Mouse (Mus musculus) megakaryocyte, embryonic 14.5 days (primary cell): ENCODE results near the gene Gfra1. TPM values are rescaled to one million over a fixed set of nuclear protein-coding genes. Genes with fewer than 3 reads are reported as not detected.

Experiments
- H3K27me3 ChIP-seq: replicated peaks from 2 replicates; pipeline ENCODE3; 2012; ENCODE audit warnings: inconsistent platforms
- H3K36me3 ChIP-seq: replicated peaks from 2 replicates; pipeline ENCODE3; 2012; ENCODE audit warnings: low read length, inconsistent platforms, mixed read lengths
- H3K4me1 ChIP-seq: 2 replicates; pipeline ENCODE4 v1.6.1; 2012; ENCODE audit warnings: inconsistent platforms
- H3K4me3 ChIP-seq: replicated peaks from 2 replicates; pipeline ENCODE3; 2012; ENCODE audit warnings: moderate library complexity, mild to moderate bottlenecking, inconsistent platforms
- H3K9me3 ChIP-seq: 2 replicates; pipeline ENCODE4 v1.6.1; 2012; ENCODE audit warnings: inconsistent platforms
- FLI1 ChIP-seq: IDR thresholded peaks from 2 replicates; pipeline ENCODE4 v1.6.1; 2012; ENCODE audit warnings: low read length, inconsistent platforms, mixed read lengths
- GATA1 ChIP-seq: IDR thresholded peaks from 3 replicates; pipeline ENCODE4 v1.6.1; 2012; ENCODE audit warnings: mixed read lengths, low read length, inconsistent platforms, borderline replicate concordance
- polyA plus RNA-seq: library from polyadenylated mRNA; stranded (reverse); fragments of >175 nt; gene quantifications from 2 replicates; pipeline ENCODE4 v1.2.3, GENCODE M21; 2012; ENCODE audit warnings: low replicate concordance; ENCODE audit not compliant: insufficient read depth

Gfra1 gene
- polyA plus RNA-seq, 1 experiment = not detected

DNA sequence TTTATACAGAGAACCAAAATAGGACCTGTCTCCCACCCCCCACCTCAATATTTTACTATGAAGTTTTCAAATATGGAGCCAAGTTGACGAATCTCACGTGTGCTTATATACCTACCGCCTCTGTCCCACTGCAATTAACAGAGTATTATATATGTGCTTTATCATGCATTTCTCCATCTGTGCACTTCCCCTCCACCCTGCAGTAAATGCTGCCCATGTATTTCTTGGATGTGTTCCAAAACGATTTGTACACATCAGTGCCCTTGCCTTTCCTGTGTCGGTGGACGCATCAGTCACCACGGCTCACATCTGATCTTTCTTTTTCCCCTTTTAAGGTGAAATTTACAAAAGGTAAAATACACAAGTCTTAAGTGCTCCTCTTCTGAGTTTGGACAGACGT, 77.7 kb downstream of the Gfra1 start:
- Histone ChIP-seq H3K36me3 (no peaks in the 10 kb centered on the region), H3K9me3 (no peaks in the 10 kb centered on the region), H3K4me1 (no peaks in the 10 kb centered on the region), H3K27me3 (peaks cover 4% of the 10 kb centered on the region), H3K4me3 (no peak overlapping the region)
- TF ChIP-seq FLI1 (no peak), GATA1 (no peak)

DNA sequence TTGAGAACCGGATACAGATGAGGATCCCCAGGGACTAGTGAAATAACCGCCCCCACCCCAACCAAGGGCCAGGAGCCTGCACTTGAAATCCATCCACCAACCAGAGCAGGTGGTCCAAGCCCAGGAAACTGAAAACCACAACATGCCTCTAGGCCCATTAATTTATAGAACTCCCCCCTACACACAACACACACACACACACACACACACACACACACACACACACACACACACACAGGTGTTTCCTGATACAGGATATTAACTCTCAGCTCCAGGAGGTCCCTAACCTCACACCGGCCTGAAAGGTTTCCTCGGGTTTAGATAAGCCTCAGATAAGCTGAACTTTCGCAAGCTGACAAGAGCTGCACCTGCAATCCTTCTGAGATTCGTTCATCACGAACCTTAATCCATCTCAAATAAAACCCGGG, 79.0 kb downstream of the Gfra1 start:
- H3K4me3 ChIP-seq = no peak overlapping the region
- TF ChIP-seq FLI1 = no peak
- no peak for TF ChIP-seq GATA1
- H3K9me3 ChIP-seq = no peaks in the 10 kb centered on the region
- no peaks in the 10 kb centered on the region for H3K4me1 ChIP-seq
- no peaks in the 10 kb centered on the region for H3K36me3 ChIP-seq
- H3K27me3 ChIP-seq = peaks cover 4% of the 10 kb centered on the region

DNA sequence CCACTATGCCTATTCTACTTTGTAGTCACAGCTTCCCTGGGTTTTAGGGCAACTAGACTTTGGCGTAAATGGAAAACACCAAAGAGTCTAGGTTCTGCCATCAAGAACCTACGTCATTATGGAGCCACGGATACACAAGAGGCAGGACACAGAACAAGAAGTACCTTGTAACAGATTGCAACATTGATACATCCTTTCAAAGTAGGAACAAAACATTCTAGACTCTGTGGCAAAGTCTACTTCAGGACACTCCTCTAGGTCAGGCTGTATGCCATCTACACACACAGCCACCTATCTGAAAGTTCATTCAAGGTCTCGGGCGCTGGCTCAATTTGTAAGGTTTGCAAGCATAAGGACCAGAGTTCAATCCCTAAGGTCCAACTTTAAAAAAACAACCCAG, 81.1 kb downstream of the Gfra1 start:
- Histone ChIP-seq H3K36me3 (no peaks in the 10 kb centered on the region), H3K4me3 (no peak overlapping the region), H3K9me3 (no peaks in the 10 kb centered on the region), H3K27me3 (peaks cover 4% of the 10 kb centered on the region), H3K4me1 (no peaks in the 10 kb centered on the region)
- TF ChIP-seq GATA1 (no peak), FLI1 (no peak)

DNA sequence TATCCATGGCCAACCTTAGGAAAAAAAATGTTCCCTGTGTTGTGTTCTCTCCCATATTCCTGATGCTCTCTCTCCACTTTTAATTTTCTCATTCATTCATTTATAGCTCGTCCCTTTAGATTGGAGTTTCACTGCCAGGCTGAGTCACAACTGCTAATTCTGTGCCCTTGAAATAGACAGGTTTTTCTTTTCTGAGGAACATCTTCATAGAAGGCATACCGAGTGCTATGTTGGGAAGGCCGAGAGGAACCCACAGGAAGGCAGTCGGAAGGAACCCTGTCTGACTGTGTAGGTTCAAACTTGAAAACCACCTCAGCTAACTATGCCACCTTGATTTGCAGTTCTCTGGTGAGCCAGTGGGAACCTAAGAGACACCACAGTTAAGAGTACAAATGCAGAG, 81.6 kb downstream of the Gfra1 start:
- Histone ChIP-seq H3K4me3 (no peak overlapping the region), H3K27me3 (peaks cover 4% of the 10 kb centered on the region), H3K4me1 (no peaks in the 10 kb centered on the region), H3K36me3 (no peaks in the 10 kb centered on the region), H3K9me3 (no peaks in the 10 kb centered on the region)
- TF ChIP-seq GATA1 (no peak), FLI1 (no peak)

DNA sequence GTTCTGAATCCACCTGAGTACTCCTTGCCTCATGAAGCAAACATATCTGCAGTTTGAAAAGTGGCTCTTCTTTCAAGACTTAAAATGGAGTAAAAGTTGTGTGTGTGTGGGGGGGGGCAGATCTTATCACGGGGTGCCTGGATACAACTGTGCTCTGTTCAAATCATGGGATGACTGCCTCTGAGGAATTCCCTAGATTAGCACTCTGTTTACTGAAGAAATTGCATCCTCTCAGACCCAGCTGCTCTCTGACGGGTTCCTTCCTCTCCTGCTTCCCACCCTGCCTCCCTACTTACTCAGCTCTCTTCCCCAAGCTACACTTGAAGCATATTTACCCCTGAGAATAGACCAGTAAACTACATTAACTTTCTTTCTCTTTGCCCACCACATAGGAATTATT, 87.2 kb downstream of the Gfra1 start:
- Histone ChIP-seq H3K27me3 (no peaks in the 10 kb centered on the region), H3K4me3 (no peak overlapping the region), H3K9me3 (peaks cover 8% of the 10 kb centered on the region; the same call in 1 of the 2 replicates), H3K36me3 (no peaks in the 10 kb centered on the region), H3K4me1 (no peaks in the 10 kb centered on the region)
- TF ChIP-seq FLI1 = no peak
- TF ChIP-seq GATA1 = no peak

DNA sequence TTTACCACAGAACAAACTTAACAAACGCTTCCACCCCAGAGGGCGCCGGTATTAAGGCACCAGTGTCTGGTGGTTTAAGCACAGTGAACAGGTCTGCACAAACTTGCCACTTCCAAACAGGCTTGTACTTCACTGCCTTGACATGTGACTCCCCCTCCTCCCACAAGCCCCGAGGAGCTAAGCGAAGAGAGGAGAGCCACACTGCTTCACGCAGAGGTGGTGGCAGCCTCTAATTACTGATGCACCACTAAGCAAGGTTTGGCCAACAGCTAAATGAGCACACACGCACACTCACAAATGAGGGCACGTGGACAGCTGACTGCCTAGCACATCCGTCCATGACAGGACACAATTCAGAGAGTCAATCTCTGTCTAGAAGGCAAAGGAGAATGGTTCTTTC, 91.0 kb downstream of the Gfra1 start:
- no peaks in the 10 kb centered on the region for H3K27me3 ChIP-seq

DNA sequence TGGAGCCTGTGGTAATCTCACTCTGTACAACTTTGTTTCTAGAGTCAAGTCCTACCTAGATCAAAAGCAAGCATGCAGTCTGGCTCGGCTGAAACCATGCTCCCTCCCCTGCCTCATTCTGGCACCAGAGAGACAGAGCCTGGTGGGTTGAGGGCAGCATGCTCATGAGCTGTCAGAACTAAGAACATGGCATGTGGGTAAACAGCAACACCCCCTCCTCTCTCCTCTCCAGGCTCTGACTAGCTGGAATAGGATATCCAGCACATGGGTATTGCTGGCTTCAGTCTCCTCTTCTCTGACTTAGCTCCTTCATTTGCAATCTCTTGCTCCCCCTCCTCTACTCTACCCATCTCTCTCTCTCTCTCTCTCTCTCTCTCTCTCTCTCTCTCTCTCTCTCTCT, 94.7 kb downstream of the Gfra1 start:
- no peaks in the 10 kb centered on the region for H3K27me3 ChIP-seq
- H3K9me3 ChIP-seq = peaks cover 17% of the 10 kb centered on the region; the same call in 1 of the 2 replicates
- TF ChIP-seq GATA1 (no peak), FLI1 (no peak)
- H3K36me3 ChIP-seq = no peaks in the 10 kb centered on the region
- H3K4me3 ChIP-seq = no peak overlapping the region
- no peaks in the 10 kb centered on the region for H3K4me1 ChIP-seq

More for the DNA sequence above, 91.0 kb downstream of the Gfra1 start:
- TF ChIP-seq FLI1 (no peak), GATA1 (no peak)
- no peaks in the 10 kb centered on the region for H3K36me3 ChIP-seq
- no peaks in the 10 kb centered on the region for H3K4me1 ChIP-seq
- peaks cover 19% of the 10 kb centered on the region; the same call in 1 of the 2 replicates for H3K9me3 ChIP-seq
- H3K4me3 ChIP-seq = no peak overlapping the region

DNA sequence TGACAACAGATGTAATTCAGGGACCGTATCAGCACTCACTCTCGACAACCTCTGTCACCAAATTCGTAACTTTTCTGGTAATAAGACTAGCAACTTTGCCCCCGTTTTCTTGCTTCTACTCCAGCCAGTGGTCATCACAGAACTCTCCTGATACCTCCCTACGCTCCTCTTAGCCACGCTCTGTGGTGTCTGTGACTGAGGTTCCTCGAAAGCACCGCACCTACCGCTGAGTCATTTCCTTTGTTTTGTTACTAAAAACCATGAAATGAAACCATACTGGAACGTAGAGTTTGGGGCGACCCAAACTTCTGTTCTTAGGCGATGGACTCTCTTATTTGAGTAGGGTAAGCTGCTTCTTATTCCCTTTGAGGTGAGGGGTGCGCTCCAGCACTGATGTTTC, 97.6 kb downstream of the Gfra1 start:
- no peak for TF ChIP-seq GATA1

DNA sequence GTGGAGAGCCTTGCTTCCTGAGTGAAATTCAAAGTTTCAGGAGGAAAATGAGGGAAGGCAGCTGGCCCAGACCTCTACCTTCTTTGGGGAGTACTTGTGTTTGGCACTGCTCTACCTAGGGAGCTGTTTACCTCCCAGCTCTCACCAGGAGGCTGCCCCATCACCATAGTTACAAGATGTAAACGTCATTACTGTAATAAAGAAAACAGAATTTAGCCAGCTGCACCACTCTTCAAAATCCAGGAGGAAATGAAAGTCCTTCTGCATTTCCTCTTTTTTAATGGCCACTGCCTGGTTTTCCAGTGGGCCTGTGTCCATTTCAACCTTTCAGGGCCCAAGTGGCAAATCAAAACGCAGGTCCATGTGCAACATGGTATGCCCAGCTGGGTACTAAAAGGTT, 101.8 kb downstream of the Gfra1 start:
- TF ChIP-seq FLI1 (no peak), GATA1 (no peak)

More for the DNA sequence above, 97.6 kb downstream of the Gfra1 start:
- no peaks in the 10 kb centered on the region for H3K36me3 ChIP-seq
- H3K4me1 ChIP-seq = no peaks in the 10 kb centered on the region
- no peak overlapping the region for H3K4me3 ChIP-seq
- H3K9me3 ChIP-seq = 0 out of 2 replicates have a peak, but pooled peaks cover 12% of the 10 kb centered on the region
- H3K27me3 ChIP-seq = no peaks in the 10 kb centered on the region

DNA sequence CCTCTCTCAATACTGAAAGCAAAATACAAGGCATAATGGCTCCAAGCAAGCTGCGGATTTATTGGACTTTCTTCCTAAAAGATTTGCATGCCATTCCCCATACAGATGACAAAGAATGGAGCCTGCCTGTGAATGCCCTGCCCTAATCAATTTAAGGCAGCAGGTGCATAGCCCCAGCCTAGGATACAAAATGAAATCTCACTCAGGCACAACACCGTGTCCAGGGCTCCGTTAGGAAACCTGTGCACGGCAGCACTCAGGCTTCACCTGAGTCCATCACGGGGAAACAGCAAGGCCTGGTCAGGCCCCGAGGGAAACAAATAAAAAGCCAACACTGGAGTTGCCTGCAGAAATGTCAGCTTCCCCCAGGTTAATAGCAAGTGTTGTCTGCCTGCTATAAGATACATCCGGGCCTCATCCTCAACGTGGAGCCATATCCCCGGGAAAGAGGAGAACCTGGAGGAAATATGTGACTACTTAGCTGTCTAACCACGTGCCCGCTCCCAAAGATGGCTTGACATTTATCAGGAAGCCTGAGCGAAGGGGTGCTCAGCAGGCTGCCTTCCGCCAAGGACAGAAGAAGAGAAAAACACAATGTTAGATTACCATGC, 102.3 kb downstream of the Gfra1 start:
- no peak for TF ChIP-seq FLI1
- no peak for TF ChIP-seq GATA1
- Histone ChIP-seq H3K9me3 (no peaks in the 10 kb centered on the region), H3K4me3 (no peak overlapping the region), H3K27me3 (no peaks in the 10 kb centered on the region), H3K4me1 (no peaks in the 10 kb centered on the region), H3K36me3 (no peaks in the 10 kb centered on the region)

More for the DNA sequence above, 101.8 kb downstream of the Gfra1 start:
- no peaks in the 10 kb centered on the region for H3K4me1 ChIP-seq
- no peaks in the 10 kb centered on the region for H3K27me3 ChIP-seq
- H3K4me3 ChIP-seq = no peak overlapping the region
- no peaks in the 10 kb centered on the region for H3K36me3 ChIP-seq
- H3K9me3 ChIP-seq = no peaks in the 10 kb centered on the region
